In genomic region chr9:29317623-29318022, GRCm38 (mm10) we compare ENCODE assay signal across 8 mouse cellular contexts.
DNase-seq lines count a peak whose midpoint lies in the region; ATAC-seq lines count a peak whose summit lies in the region.

No protein-coding gene starts in this region.

- no peaks in the 10 kb centered on the region for H3K9me3 ChIP-seq in kidney, embryonic 14.5 days (ENCODE audit: control insufficient read depth, low read length)
- H3K9me3 ChIP-seq in hindbrain, embryonic 15.5 days: no peaks in the 10 kb centered on the region

- WGBS in kidney, embryonic 14.5 days: 22% methylated on average over 3 of the region's 3 CpGs
- WGBS in hindbrain, embryonic 15.5 days: 19% methylated on average over 3 of the region's 3 CpGs

- peak overlapping the region; percentile 9; the same call in 1 of the 2 replicates for H3K27ac ChIP-seq in kidney, embryonic 14.5 days (ENCODE audit: low read depth, low read length)
- H3K27ac ChIP-seq in hindbrain, embryonic 15.5 days (replicated peaks): peak overlapping the region; percentile 68

- H3K4me2 ChIP-seq in kidney, embryonic 14.5 days (replicated peaks; ENCODE audit: low read depth, low read length): no peak overlapping the region
- H3K4me2 ChIP-seq in hindbrain, embryonic 15.5 days: no peak overlapping the region

- no peaks in the 10 kb centered on the region for H3K27me3 ChIP-seq in kidney, embryonic 14.5 days (ENCODE audit: control insufficient read depth, insufficient read depth, low read length)
- H3K27me3 ChIP-seq in hindbrain, embryonic 15.5 days: no peaks in the 10 kb centered on the region

- DNase-seq in kidney, postnatal 4 days: no peak
- DNase-seq in 3T3-L1 (ENCODE audit: low read depth, low spot score): peak; percentile 1
- peak; percentile 67 for DNase-seq in brain, embryonic 18.5 days (ENCODE audit: low read depth, low spot score)
- no peak for DNase-seq in thymus, postnatal 10 days (ENCODE audit: low spot score in 2 of 2)
- no peak for DNase-seq in yolk sac, embryonic 10.5 days (ENCODE audit: low spot score)
- DNase-seq in cerebellum, adult 9-11 months: no peak

- peak; percentile 82 for ATAC-seq in kidney, embryonic 14.5 days (ENCODE audit: low FRiP score, low TSS enrichment)
- peak; percentile 52 for ATAC-seq in hindbrain, embryonic 15.5 days (ENCODE audit: low FRiP score, low read depth)

- no peak overlapping the region for H3K4me3 ChIP-seq in kidney, embryonic 14.5 days (ENCODE audit: low read length)
- no peak overlapping the region for H3K4me3 ChIP-seq in hindbrain, embryonic 15.5 days

- no peaks in the 10 kb centered on the region for H3K36me3 ChIP-seq in kidney, embryonic 14.5 days (ENCODE audit: control insufficient read depth, insufficient read depth, low read length)
- no peaks in the 10 kb centered on the region for H3K36me3 ChIP-seq in hindbrain, embryonic 15.5 days

- peaks cover 33% of the 10 kb centered on the region; the same call in 1 of the 2 replicates for H3K4me1 ChIP-seq in kidney, embryonic 14.5 days (ENCODE audit: control insufficient read depth, insufficient read depth, low read length)
- peaks cover 47% of the 10 kb centered on the region for H3K4me1 ChIP-seq in hindbrain, embryonic 15.5 days (replicated peaks)

- H3K9ac ChIP-seq in kidney, embryonic 14.5 days (ENCODE audit: low read depth, low read length): no peak overlapping the region
- H3K9ac ChIP-seq in hindbrain, embryonic 15.5 days: no peak overlapping the region

Comparison
In these comparisons a context has a peak if more than half of its experiments do, and no peak if none do; other contexts are left out.
1. DNase-seq: peak in 3T3-L1 (single experiment) and brain, embryonic 18.5 days (single experiment); none in kidney, postnatal 4 days (0 of 2), thymus, postnatal 10 days (0 of 2), yolk sac, embryonic 10.5 days (single experiment) and cerebellum, adult 9-11 months (single experiment).